Mouse (Mus musculus): ENCODE results near the gene Nlgn2.

- TF ChIP-seq ZKSCAN1 (IDR thresholded peaks at IDR 0.05; ENCODE audit: borderline replicate concordance, low read depth, low read length) (no peak), MAX (IDR thresholded peaks at IDR 0.05; ENCODE audit: low read length) (no peak), NRF1 (IDR thresholded peaks at IDR 0.05; ENCODE audit: low read depth, low read length) (no peak), HCFC1 (IDR thresholded peaks at IDR 0.05; ENCODE audit: low read depth, low read length) (no peak), RCOR1 (conservative IDR thresholded peaks at IDR 0.05; ENCODE audit: low read depth, low read length) (no peak), MYC (IDR thresholded peaks at IDR 0.05; ENCODE audit: low read depth, low read length) (no peak), EP300 (IDR thresholded peaks at IDR 0.05; ENCODE audit: low read length) (no peak), ZNF384 (IDR thresholded peaks at IDR 0.05; ENCODE audit: low read depth, low read length) (no peak), POLR2A (IDR thresholded peaks at IDR 0.05; ENCODE audit: low read depth, low read length) (no peak), CTCF (conservative IDR thresholded peaks at IDR 0.05 in 1 of 2, IDR thresholded peaks at IDR 0.05 in 1 of 2; ENCODE audit: low read depth in 2 of 2, low read length in 2 of 2) (no peak), TCF12 (IDR thresholded peaks at IDR 0.05; ENCODE audit: low read depth, low read length) (no peak), USF2 (conservative IDR thresholded peaks at IDR 0.05; ENCODE audit: low read depth, low read length) (no peak), MAFK (IDR thresholded peaks at IDR 0.05; ENCODE audit: insufficient replicate concordance, low read length) (no peak), ETS1 (conservative IDR thresholded peaks at IDR 0.05; ENCODE audit: low read depth, low read length) (no peak)
Measured at GRCm38 (mm10) chr11:69797924-69798323, 39.7 kb downstream of the Nlgn2 start.
